Mouse (Mus musculus): ENCODE results near the gene Gemin7. TPM values are rescaled to one million over a fixed set of nuclear protein-coding genes. Genes with fewer than 3 reads are reported as not detected.

The Gemin7 gene
- polyA plus RNA-seq, 1 experiment: 136 TPM

GRCm38 (mm10) chr7:19603849-19604605 is 26.6 kb upstream of the Gemin7 start, which contains the start of gene Clasrp:
Clasrp (minus strand) TSS chr7:19604486.
- peaks cover 12% of the 10 kb centered on the region for H3K36me3 ChIP-seq (ENCODE audit: control insufficient read depth, insufficient read depth)
- H3K79me3 ChIP-seq (ENCODE audit: low read depth): peaks cover 21% of the 10 kb centered on the region
- no peaks in the 10 kb centered on the region for H3K27me3 ChIP-seq (ENCODE audit: control insufficient read depth, insufficient read depth, insufficient read length)
- peaks cover 36% of the 10 kb centered on the region for H3K79me2 ChIP-seq (ENCODE audit: control insufficient read depth, insufficient read depth)
- H3K4me3 ChIP-seq (ENCODE audit: insufficient read depth, poor library complexity, severe bottlenecking): peak within 1 kb of the TSS; percentile 92
- TF ChIP-seq CTCF (IDR thresholded peaks at IDR 0.05; ENCODE audit: control insufficient read depth, insufficient read depth, insufficient read length): no peak
- peak; percentile 12 for TF ChIP-seq MAX (IDR thresholded peaks at IDR 0.05)
- H3ac ChIP-seq (ENCODE audit: control insufficient read depth, insufficient read length, low read depth): peak within 1 kb of the TSS; percentile 92

- peaks cover 21% of the 10 kb centered on the region for H3K79me3 ChIP-seq (ENCODE audit: low read depth)
- peaks cover 41% of the 10 kb centered on the region for H3K79me2 ChIP-seq (ENCODE audit: control insufficient read depth, insufficient read depth)
- H3ac ChIP-seq (ENCODE audit: control insufficient read depth, insufficient read length, low read depth): peak overlapping the region; percentile 22
- TF ChIP-seq FOSL1 (IDR thresholded peaks at IDR 0.05; ENCODE audit: insufficient read depth, low read length, poor library complexity, severe bottlenecking): no peak
- TF ChIP-seq MYOG (IDR thresholded peaks at IDR 0.05; ENCODE audit: control insufficient read depth, extremely low read depth, insufficient read length): no peak
- TF ChIP-seq CTCF (IDR thresholded peaks at IDR 0.05; ENCODE audit: control insufficient read depth, insufficient read depth, insufficient read length): no peak
- no peak for TF ChIP-seq CEBPB (IDR thresholded peaks at IDR 0.05; ENCODE audit: low read depth)
- no peak for TF ChIP-seq MAX (IDR thresholded peaks at IDR 0.05)
- no peak for TF ChIP-seq USF1 (IDR thresholded peaks at IDR 0.05; ENCODE audit: low read depth)
- no peak for TF ChIP-seq MYOD1 (IDR thresholded peaks at IDR 0.05; ENCODE audit: control insufficient read depth, insufficient read length, low read depth)
- H3K27me3 ChIP-seq (ENCODE audit: control insufficient read depth, insufficient read depth, insufficient read length): no peaks in the 10 kb centered on the region
- no peak overlapping the region for H3K4me3 ChIP-seq (ENCODE audit: insufficient read depth, poor library complexity, severe bottlenecking)
- H3K36me3 ChIP-seq (ENCODE audit: control insufficient read depth, insufficient read depth): peaks cover 12% of the 10 kb centered on the region
Observed at GRCm38 (mm10) chr7:19603055-19603454, 25.7 kb upstream of the Gemin7 start.

- H3K36me3 ChIP-seq (ENCODE audit: control insufficient read depth, insufficient read depth): peaks cover 12% of the 10 kb centered on the region
Observed at GRCm38 (mm10) chr7:19600562-19600961, 23.2 kb upstream of the Gemin7 start.

GRCm38 (mm10) chr7:19593061-19593730 is 15.8 kb upstream of the Gemin7 start:
- Histone ChIP-seq H3K4me3 (ENCODE audit: insufficient read depth, poor library complexity, severe bottlenecking) (no peak overlapping the region), H3K79me3 (ENCODE audit: low read depth) (no peaks in the 10 kb centered on the region), H3K79me2 (ENCODE audit: control insufficient read depth, insufficient read depth) (peaks cover 23% of the 10 kb centered on the region), H3ac (ENCODE audit: control insufficient read depth, insufficient read length, low read depth) (no peak overlapping the region), H3K36me3 (ENCODE audit: control insufficient read depth, insufficient read depth) (peaks cover 17% of the 10 kb centered on the region), H3K27me3 (ENCODE audit: control insufficient read depth, insufficient read depth, insufficient read length) (no peaks in the 10 kb centered on the region)
- no peak for TF ChIP-seq MYOG (IDR thresholded peaks at IDR 0.05; ENCODE audit: control insufficient read depth, extremely low read depth, insufficient read length)
- no peak for TF ChIP-seq CEBPB (IDR thresholded peaks at IDR 0.05; ENCODE audit: low read depth)
- TF ChIP-seq MAX (IDR thresholded peaks at IDR 0.05): no peak
- no peak for TF ChIP-seq FOSL1 (IDR thresholded peaks at IDR 0.05; ENCODE audit: insufficient read depth, low read length, poor library complexity, severe bottlenecking)
- TF ChIP-seq USF1 (IDR thresholded peaks at IDR 0.05; ENCODE audit: low read depth): no peak

More at GRCm38 (mm10) chr7:19600562-19600961, 23.2 kb upstream of the Gemin7 start:
- peaks cover 21% of the 10 kb centered on the region for H3K79me3 ChIP-seq (ENCODE audit: low read depth)
- no peaks in the 10 kb centered on the region for H3K27me3 ChIP-seq (ENCODE audit: control insufficient read depth, insufficient read depth, insufficient read length)
- no peak overlapping the region for H3K4me3 ChIP-seq (ENCODE audit: insufficient read depth, poor library complexity, severe bottlenecking)
- H3K79me2 ChIP-seq (ENCODE audit: control insufficient read depth, insufficient read depth): peaks cover 55% of the 10 kb centered on the region
- no peak overlapping the region for H3ac ChIP-seq (ENCODE audit: control insufficient read depth, insufficient read length, low read depth)
- TF ChIP-seq CTCF (IDR thresholded peaks at IDR 0.05; ENCODE audit: control insufficient read depth, insufficient read depth, insufficient read length) (no peak), MYOG (IDR thresholded peaks at IDR 0.05; ENCODE audit: control insufficient read depth, extremely low read depth, insufficient read length) (no peak), CEBPB (IDR thresholded peaks at IDR 0.05; ENCODE audit: low read depth) (no peak)

GRCm38 (mm10) chr7:19589917-19590316 is 12.5 kb upstream of the Gemin7 start:
- Histone ChIP-seq H3K4me3 (ENCODE audit: insufficient read depth, poor library complexity, severe bottlenecking) (no peak overlapping the region), H3K79me3 (ENCODE audit: low read depth) (no peaks in the 10 kb centered on the region), H3K27me3 (ENCODE audit: control insufficient read depth, insufficient read depth, insufficient read length) (no peaks in the 10 kb centered on the region)

GRCm38 (mm10) chr7:19589207-19589606 is 11.8 kb upstream of the Gemin7 start:
- TF ChIP-seq USF1 (IDR thresholded peaks at IDR 0.05; ENCODE audit: low read depth) (no peak), MYOD1 (IDR thresholded peaks at IDR 0.05; ENCODE audit: control insufficient read depth, insufficient read length, low read depth) (no peak), MYOG (IDR thresholded peaks at IDR 0.05; ENCODE audit: control insufficient read depth, extremely low read depth, insufficient read length) (no peak), MAX (IDR thresholded peaks at IDR 0.05) (no peak), FOSL1 (IDR thresholded peaks at IDR 0.05; ENCODE audit: insufficient read depth, low read length, poor library complexity, severe bottlenecking) (no peak), CTCF (IDR thresholded peaks at IDR 0.05; ENCODE audit: control insufficient read depth, insufficient read depth, insufficient read length) (no peak), CEBPB (IDR thresholded peaks at IDR 0.05; ENCODE audit: low read depth) (no peak)
- Histone ChIP-seq H3K79me2 (ENCODE audit: control insufficient read depth, insufficient read depth) (no peaks in the 10 kb centered on the region), H3K79me3 (ENCODE audit: low read depth) (no peaks in the 10 kb centered on the region), H3K36me3 (ENCODE audit: control insufficient read depth, insufficient read depth) (peaks cover 26% of the 10 kb centered on the region), H3ac (ENCODE audit: control insufficient read depth, insufficient read length, low read depth) (no peak overlapping the region), H3K4me3 (ENCODE audit: insufficient read depth, poor library complexity, severe bottlenecking) (no peak overlapping the region), H3K27me3 (ENCODE audit: control insufficient read depth, insufficient read depth, insufficient read length) (no peaks in the 10 kb centered on the region)

More at GRCm38 (mm10) chr7:19589917-19590316, 12.5 kb upstream of the Gemin7 start:
- H3ac ChIP-seq (ENCODE audit: control insufficient read depth, insufficient read length, low read depth): no peak overlapping the region
- peaks cover under 1% of the 10 kb centered on the region for H3K79me2 ChIP-seq (ENCODE audit: control insufficient read depth, insufficient read depth)
- peaks cover 23% of the 10 kb centered on the region for H3K36me3 ChIP-seq (ENCODE audit: control insufficient read depth, insufficient read depth)
- TF ChIP-seq CEBPB (IDR thresholded peaks at IDR 0.05; ENCODE audit: low read depth) (no peak), CTCF (IDR thresholded peaks at IDR 0.05; ENCODE audit: control insufficient read depth, insufficient read depth, insufficient read length) (peak; percentile 67), USF1 (IDR thresholded peaks at IDR 0.05; ENCODE audit: low read depth) (no peak)

Data from C2C12 (cell line).